Mouse (Mus musculus): ENCODE data around the gene L3mbtl1.

- TF ChIP-seq POLR2A (IDR thresholded peaks at IDR 0.05; ENCODE audit: control insufficient read depth in 1 of 2, insufficient read depth in 1 of 2, low read depth in 1 of 2, low read length in 2 of 2, poor library complexity in 1 of 2) (no peak), CTCF (IDR thresholded peaks at IDR 0.05 in 2 of 3, conservative IDR thresholded peaks at IDR 0.05 in 1 of 3; ENCODE audit: control insufficient read depth in 1 of 3, insufficient read depth in 1 of 3, low read depth in 2 of 3, low read length in 3 of 3, poor library complexity in 1 of 3, severe bottlenecking in 1 of 3) (no peak), RCOR1 (IDR thresholded peaks at IDR 0.05; ENCODE audit: low read depth, low read length) (no peak), GATA1 (IDR thresholded peaks at IDR 0.05; ENCODE audit: low read depth, low read length) (no peak)
Observed at GRCm38 (mm10) chr2:162966734-162967133, 23.5 kb downstream of the L3mbtl1 start.

Measured in MEL (cell line).